Mouse (Mus musculus) cortical plate, adult 2 months (tissue): ENCODE measurements around the gene Hk3. TPM values are rescaled to one million over a fixed set of nuclear protein-coding genes. Genes with fewer than 3 reads are reported as not detected.

Source experiments
- H3K27ac ChIP-seq: fragments of 200-500 bp; 2 replicates; pipeline ENCODE4 v1.5.1; 2012; ENCODE audit warnings: low read length, control low read depth, inconsistent platforms; ENCODE audit not compliant: insufficient read depth
- H3K4me1 ChIP-seq: fragments of 200-500 bp; 2 replicates; pipeline ENCODE4 v1.6.1; 2011; ENCODE audit warnings: low read length; ENCODE audit not compliant: control insufficient read depth, insufficient read depth
- H3K4me3 ChIP-seq: fragments of 200-500 bp; 2 replicates; pipeline ENCODE4 v1.5.1; 2011; ENCODE audit warnings: mild to moderate bottlenecking, low read length, control low read depth; ENCODE audit not compliant: insufficient read depth
- CTCF ChIP-seq: fragments of 200-500 bp; IDR thresholded peaks from 2 replicates; pipeline ENCODE4 v1.5.1; 2011; ENCODE audit warnings: mild to moderate bottlenecking, control low read depth, low read length; ENCODE audit not compliant: insufficient read depth; ENCODE audit errors: extremely low read depth
- POLR2A ChIP-seq: fragments of 200-500 bp; IDR thresholded peaks from 2 replicates; pipeline ENCODE4 v1.6.1; 2011; ENCODE audit warnings: mild to moderate bottlenecking, low read length, control low read depth; ENCODE audit not compliant: insufficient read depth; ENCODE audit errors: extremely low read depth
- polyA plus RNA-seq: library from polyadenylated mRNA; depleted of rRNA; stranded (reverse); fragments of >200 nt; gene quantifications from 2 replicates; pipeline ENCODE4 v1.2.3, GENCODE M21; 2012

The Hk3 gene
- polyA plus RNA-seq, 1 experiment, result 1.9 TPM

DNA sequence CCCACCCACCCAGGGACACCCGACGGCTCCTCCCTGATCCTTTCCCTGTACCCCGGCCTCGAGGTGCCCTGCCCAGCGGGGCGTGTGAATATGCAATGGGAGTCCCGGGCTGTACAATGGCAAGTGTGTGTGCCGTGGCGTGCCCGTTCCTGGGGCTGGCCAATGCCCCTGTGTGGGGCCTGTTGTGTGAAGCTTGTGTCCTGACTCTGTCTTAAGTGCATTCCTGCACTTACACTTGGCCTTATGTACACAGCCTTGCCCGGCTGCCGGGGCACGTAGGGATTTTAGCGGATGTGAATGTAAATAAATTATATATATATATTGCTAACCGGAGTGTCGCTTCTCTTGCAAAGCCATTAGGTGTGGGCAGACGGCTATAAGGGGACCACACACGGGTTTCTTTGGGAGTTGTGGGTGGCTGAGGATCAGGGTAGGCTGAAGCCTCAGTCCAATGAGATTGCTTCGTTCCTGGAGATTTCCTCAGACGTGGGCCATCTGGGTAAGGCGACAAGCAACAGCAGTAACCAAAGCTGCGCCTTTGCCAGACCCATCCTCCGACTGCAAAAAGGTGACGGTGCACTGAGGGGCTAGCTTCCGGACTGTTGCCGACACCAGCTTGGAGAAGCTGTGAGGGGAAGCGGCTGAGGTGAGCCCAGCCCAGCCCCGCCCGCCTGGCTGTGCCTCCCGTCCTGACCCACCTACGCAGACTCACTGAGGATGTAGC lies 15.3 kb downstream of the Hk3 start:
- Histone ChIP-seq H3K4me3 (no peak overlapping the region), H3K4me1 (peaks cover 3% of the 10 kb centered on the region; the same call in 1 of the 2 replicates), H3K27ac (no peak overlapping the region)
- TF ChIP-seq POLR2A (no peak), CTCF (no peak)

DNA sequence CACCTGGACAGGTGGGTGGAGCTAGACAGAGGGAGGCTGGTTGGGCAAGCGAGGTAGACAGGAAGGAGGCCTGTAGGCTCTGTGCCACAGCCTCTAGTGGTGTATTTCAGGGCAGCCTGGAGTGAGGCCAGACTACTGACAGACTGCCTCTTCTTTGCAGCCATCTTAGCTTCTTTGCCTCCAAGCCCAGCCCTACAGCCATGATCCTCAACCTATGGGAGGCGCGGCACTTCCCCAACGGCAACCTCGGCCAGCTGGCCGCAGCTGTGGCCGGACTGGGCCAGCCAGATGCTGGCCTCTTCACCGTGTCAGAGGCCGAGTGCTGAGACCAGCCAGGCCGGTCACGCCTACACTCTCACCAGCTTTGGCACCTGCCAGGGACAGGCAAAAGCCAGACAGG lies 16.5 kb downstream of the Hk3 start:
- H3K27ac ChIP-seq, result no peak overlapping the region

DNA sequence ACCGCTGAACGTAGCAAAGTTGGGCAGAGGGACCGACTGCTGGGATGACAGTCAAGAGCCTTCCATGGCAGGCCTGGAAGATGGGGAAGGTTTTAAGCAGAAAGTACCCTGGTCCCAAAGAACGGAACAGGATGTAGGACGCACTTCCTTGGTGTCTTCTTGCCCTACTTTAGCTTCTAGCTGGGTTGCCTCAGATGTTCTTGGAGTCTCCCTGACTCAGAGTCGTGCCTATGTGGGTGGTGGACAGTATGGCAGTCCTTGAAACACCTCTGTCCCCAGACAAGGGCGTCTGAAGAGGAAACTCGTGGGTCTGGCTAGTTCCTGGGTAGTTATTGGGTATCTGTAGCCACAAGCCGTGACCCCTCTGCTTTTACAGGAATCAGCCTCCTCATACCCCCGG lies 19.1 kb downstream of the Hk3 start:
- no peak overlapping the region for H3K4me3 ChIP-seq
- peaks cover 2% of the 10 kb centered on the region; the same call in 1 of the 2 replicates for H3K4me1 ChIP-seq
- TF ChIP-seq CTCF (no peak), POLR2A (no peak)
- H3K27ac ChIP-seq, result no peak overlapping the region

More for the DNA sequence above, 16.5 kb downstream of the Hk3 start:
- peaks cover 4% of the 10 kb centered on the region for H3K4me1 ChIP-seq
- H3K4me3 ChIP-seq, result no peak overlapping the region
- TF ChIP-seq CTCF, result no peak
- TF ChIP-seq POLR2A, result no peak

- TF ChIP-seq CTCF (no peak), POLR2A (no peak)
- no peak overlapping the region for H3K4me3 ChIP-seq
- H3K27ac ChIP-seq, result no peak overlapping the region; the same call in 1 of the 2 replicates
- H3K4me1 ChIP-seq, result peaks cover 2% of the 10 kb centered on the region; the same call in 1 of the 2 replicates
These were observed 20.8 kb downstream of the Hk3 start for GRCm38 (mm10) chr13:55000433-55000832.

GRCm38 (mm10) chr13:54997568-54997967 lies 23.6 kb downstream of the Hk3 start:
- TF ChIP-seq CTCF, result no peak
- Histone ChIP-seq H3K4me1 (peaks cover 2% of the 10 kb centered on the region; the same call in 1 of the 2 replicates), H3K27ac (no peak overlapping the region), H3K4me3 (no peak overlapping the region)

DNA sequence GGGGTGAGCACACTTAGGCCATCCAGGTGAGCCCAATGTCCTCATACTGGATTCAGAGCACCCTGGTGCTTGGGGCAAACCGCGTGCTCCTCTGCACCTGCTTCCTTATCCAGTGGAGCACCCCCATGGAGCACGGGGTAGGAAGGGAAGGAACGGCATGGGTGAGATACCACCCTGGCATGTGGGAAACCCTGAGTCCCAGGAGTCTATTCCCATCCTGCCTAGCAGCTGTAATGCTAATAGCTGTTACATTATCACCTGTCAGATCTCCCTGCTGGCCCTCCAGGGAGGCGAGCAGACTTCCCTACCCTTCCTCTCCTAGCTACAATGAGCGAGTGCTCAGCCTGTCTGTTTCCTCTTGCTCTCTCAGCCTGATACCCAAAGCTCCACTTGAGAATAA lies 26.0 kb downstream of the Hk3 start:
- no peaks in the 10 kb centered on the region; the same call in 1 of the 2 replicates for H3K4me1 ChIP-seq
- H3K27ac ChIP-seq, result no peak overlapping the region
- H3K4me3 ChIP-seq, result no peak overlapping the region
- TF ChIP-seq CTCF (no peak), POLR2A (no peak)

- no peak overlapping the region for H3K4me3 ChIP-seq
- TF ChIP-seq CTCF (no peak), POLR2A (no peak)
- H3K4me1 ChIP-seq, result no peaks in the 10 kb centered on the region
- no peak overlapping the region for H3K27ac ChIP-seq
These were observed 26.6 kb downstream of the Hk3 start for GRCm38 (mm10) chr13:54994576-54994975.

- H3K4me1 ChIP-seq, result peaks cover 2% of the 10 kb centered on the region
- no peak for TF ChIP-seq CTCF
- H3K4me3 ChIP-seq, result no peak overlapping the region
- H3K27ac ChIP-seq, result no peak overlapping the region
These were observed 29.0 kb downstream of the Hk3 start for GRCm38 (mm10) chr13:54992215-54992614.

DNA sequence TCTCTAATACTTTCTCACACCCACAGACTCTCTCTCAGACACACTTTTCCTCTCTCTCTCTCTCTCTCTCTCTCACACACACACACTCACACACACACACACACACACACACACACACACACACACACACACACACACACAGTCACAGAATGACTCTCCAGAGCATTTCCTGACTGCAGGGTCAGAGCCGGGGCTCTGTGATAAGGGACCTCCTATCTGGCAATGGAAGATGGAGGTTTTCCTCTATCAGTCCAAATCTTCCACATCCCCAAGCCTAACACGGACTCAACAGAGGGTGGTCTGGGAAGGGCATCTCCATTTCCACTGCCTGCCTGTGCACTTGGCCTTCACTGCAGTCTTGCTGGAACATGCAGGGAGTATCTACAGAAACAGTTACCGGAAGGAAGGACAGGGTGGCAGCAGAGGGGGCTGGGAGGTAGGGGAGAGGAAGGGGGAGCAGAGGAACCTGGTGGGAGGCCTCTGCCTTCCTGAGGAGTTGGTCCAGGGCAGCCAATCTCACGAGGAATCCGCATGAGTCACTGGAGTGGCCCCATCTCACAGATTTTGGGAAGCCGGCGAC lies 32.9 kb downstream of the Hk3 start:
- no peak for TF ChIP-seq POLR2A
- TF ChIP-seq CTCF, result no peak
- Histone ChIP-seq H3K4me3 (no peak overlapping the region), H3K4me1 (peaks cover 9% of the 10 kb centered on the region), H3K27ac (no peak overlapping the region)

DNA sequence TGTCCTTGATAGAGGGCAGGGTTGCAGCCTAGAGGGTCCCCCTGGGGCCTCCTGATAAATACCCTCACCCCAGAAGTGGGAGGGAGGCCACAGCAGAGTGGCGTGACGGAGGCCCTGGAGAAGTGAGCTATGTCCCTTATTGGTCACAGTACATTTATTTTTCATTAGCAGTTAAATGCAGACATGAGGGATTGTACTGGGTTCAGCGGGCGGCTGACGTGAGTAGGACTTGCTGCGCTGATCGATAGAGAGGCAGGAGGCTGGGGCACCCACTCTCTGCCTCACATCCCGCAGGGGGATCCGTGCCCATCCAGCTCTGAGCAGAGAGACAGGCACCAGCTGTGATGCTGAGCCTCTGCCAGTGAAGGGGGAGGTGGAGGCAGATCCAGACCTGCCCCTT lies 33.8 kb downstream of the Hk3 start:
- TF ChIP-seq POLR2A (no peak), CTCF (no peak)
- peaks cover 10% of the 10 kb centered on the region for H3K4me1 ChIP-seq
- no peak overlapping the region for H3K27ac ChIP-seq
- H3K4me3 ChIP-seq, result no peak overlapping the region
